Mouse (Mus musculus) erythroid progenitor cell, adult 5-6 weeks (primary cell): ENCODE data around the gene Cr1l. TPM values are rescaled to one million over a fixed set of nuclear protein-coding genes. Genes with fewer than 3 reads are reported as not detected.

Experiments used
- ATAC-seq: replicated peaks from 2 replicates; pipeline ENCODE4 v1.8.0; 2016; ENCODE audit warnings: moderate number of reproducible peaks, mild to moderate bottlenecking, moderate TSS enrichment, inconsistent platforms; ENCODE audit not compliant: poor library complexity, low FRiP score, severe bottlenecking
- total RNA-seq, 2 experiments: library from RNA; stranded (forward) in 1 of 2; stranded (reverse) in 1 of 2; fragments of 150-400 nt in 1 of 2; fragments of 186-747, 209-891 nt in 1 of 2; gene quantifications; 2 replicates each; pipeline versions ENCODE4 v1.2.3 to v1.2.4; 2015 to 2017; ENCODE audit warnings: low replicate concordance in 2 of 2

Cr1l gene
- total RNA-seq (2015; ENCODE audit: low replicate concordance) (120 and 177 TPM in 2 replicates), total RNA-seq (2017; ENCODE audit: low replicate concordance) (96.5 and 165 TPM in 2 replicates)

GRCm38 (mm10) chr1:195130953-195131674, at the start of gene Cr1l:
TSS of gene Cr1l (minus strand) at chr1:195131586.
- peak; percentile 86 for ATAC-seq

- ATAC-seq: peak; percentile 48; the same call in 1 of the 2 replicates
Measured at GRCm38 (mm10) chr1:195175980-195176931, 44.9 kb upstream of the Cr1l start, which contains the start of gene Cr2. TSS of gene Cr2 (minus strand) at chr1:195176716.

GRCm38 (mm10) chr1:195164996-195165755, 33.8 kb upstream of the Cr1l start:
- ATAC-seq: no peak

- no peak for ATAC-seq
Measured at GRCm38 (mm10) chr1:195132070-195132469, 684 bp upstream of the Cr1l start.

GRCm38 (mm10) chr1:195131675-195132015, 259 bp upstream of the Cr1l start:
- peak; percentile 30; the same call in 1 of the 2 replicates for ATAC-seq

- ATAC-seq: 0 out of 2 replicates have a peak, but pooled peaks have one; percentile 22
Measured at GRCm38 (mm10) chr1:195130479-195130878, 907 bp downstream of the Cr1l start.

- no peak for ATAC-seq
Measured at GRCm38 (mm10) chr1:195129867-195130266, 1.5 kb downstream of the Cr1l start.

GRCm38 (mm10) chr1:195114414-195114813, 17.0 kb downstream of the Cr1l start:
- peak; percentile 92 for ATAC-seq

GRCm38 (mm10) chr1:195113621-195114020, 17.8 kb downstream of the Cr1l start:
- ATAC-seq: peak; percentile 86

- no peak for ATAC-seq
Measured at GRCm38 (mm10) chr1:195100693-195101092, 30.7 kb downstream of the Cr1l start.

GRCm38 (mm10) chr1:195098004-195098403, 33.4 kb downstream of the Cr1l start:
- ATAC-seq: no peak

GRCm38 (mm10) chr1:195092220-195092720, 39.1 kb downstream of the Cr1l start, which contains the start of gene Cd46:
TSS of gene Cd46 (minus strand) at chr1:195092249.
- peak; percentile 93 for ATAC-seq

GRCm38 (mm10) chr1:195091699-195092219, 39.6 kb downstream of the Cr1l start:
- ATAC-seq: peak; percentile 92

- ATAC-seq: no peak
Measured at GRCm38 (mm10) chr1:195082142-195082541, 49.2 kb downstream of the Cr1l start.

Other genes with a start within 250 kb of the Cr1l start
- gene Cd34, start 192.8 kb downstream of the Cr1l start, total RNA-seq (2015; ENCODE audit: low replicate concordance): 3.2 and 10.1 TPM in 2 replicates
- gene Cd34, start 192.8 kb downstream of the Cr1l start, total RNA-seq (2017; ENCODE audit: low replicate concordance): 4.4 and 5.1 TPM in 2 replicates
- gene Cd46, start 39.3 kb downstream of the Cr1l start, total RNA-seq (2015; ENCODE audit: low replicate concordance): 12.3 and 33.1 TPM in 2 replicates
- 5.9 and 13.7 TPM in 2 replicates for gene Cd46, start 39.3 kb downstream of the Cr1l start, total RNA-seq (2017; ENCODE audit: low replicate concordance)
- 13.0 TPM in 1 of 2 replicates, not detected in the other for gene Cr2, start 45.1 kb upstream of the Cr1l start, total RNA-seq (2015; ENCODE audit: low replicate concordance)
- gene Cr2, start 45.1 kb upstream of the Cr1l start, total RNA-seq (2017; ENCODE audit: low replicate concordance): 1.2 TPM in 1 of 2 replicates, not detected in the other